Mouse (Mus musculus) hindbrain, embryonic 14.5 days (tissue): ENCODE results near the gene Mast2. TPM values are rescaled to one million over a fixed set of nuclear protein-coding genes. Genes with fewer than 3 reads are reported as not detected.

ENCODE experiments used
- ATAC-seq: fragments of 200-750 bp; cut with Nextera tagmentation; 2 replicates; pipeline ENCODE4 v1.8.0; 2017; ENCODE audit warnings: moderate number of reproducible peaks, mild to moderate bottlenecking, moderate TSS enrichment, moderate library complexity; ENCODE audit not compliant: low FRiP score
- DNase-seq: peaks from one replicate; pipeline ENCODE4 v3.0.0-alpha.2; 2015; ENCODE audit warnings: low spot score
- H3K27ac ChIP-seq: fragments of 300-500 bp; sonication (generic); 2 replicates; pipeline ENCODE4 v1.5.1; 2014; ENCODE audit warnings: mild to moderate bottlenecking, moderate library complexity
- H3K27me3 ChIP-seq: fragments of 300-500 bp; sonication (generic); 2 replicates; pipeline ENCODE4 v1.6.1; 2014; ENCODE audit warnings: mild to moderate bottlenecking, low read length, mixed read lengths; ENCODE audit not compliant: control insufficient read depth, insufficient read depth
- H3K36me3 ChIP-seq: fragments of 300-500 bp; sonication (generic); replicated peaks from 2 replicates; pipeline ENCODE4 v1.6.1; 2014; ENCODE audit not compliant: control insufficient read depth, insufficient read depth
- H3K4me1 ChIP-seq: fragments of 300-500 bp; sonication (generic); replicated peaks from 2 replicates; pipeline ENCODE4 v1.6.1; 2014; ENCODE audit warnings: antibody characterized with exemption, low read length, mixed read lengths; ENCODE audit not compliant: control insufficient read depth, insufficient read depth
- H3K4me2 ChIP-seq: fragments of 300-500 bp; sonication (generic); replicated peaks from 2 replicates; pipeline ENCODE4 v1.6.1; 2014; ENCODE audit warnings: mild to moderate bottlenecking, moderate library complexity
- H3K4me3 ChIP-seq: fragments of 300-500 bp; sonication (generic); replicated peaks from 2 replicates; pipeline ENCODE4 v1.5.1; 2014; ENCODE audit warnings: mild to moderate bottlenecking, low read length
- H3K9ac ChIP-seq: fragments of 300-500 bp; sonication (generic); 2 replicates; pipeline ENCODE4 v1.6.1; 2014
- H3K9me3 ChIP-seq: fragments of 300-500 bp; sonication (generic); 2 replicates; pipeline ENCODE4 v1.6.1; 2016; ENCODE audit warnings: low read length; ENCODE audit not compliant: control insufficient read depth
- WGBS: fragments of 180-500 bp; shearing (Covaris S2); extraction: QIAGEN DNeasy Blood & Tissue Kit; methylation state at CpG from one replicate; pipeline ENCODE4 v1.1.7; 2014; 5-methylcytosine and 5-hydroxymethylcytosine counted together
- polyA plus RNA-seq: library from polyadenylated mRNA; unstranded; fragments of >200 nt; fragmentation: Nextera tagmentation; extraction: Ambion mirVana; gene quantifications from 2 replicates; pipeline ENCODE4 v1.2.1, GENCODE M21; 2014

Gene Mast2
- polyA plus RNA-seq = 60.0 and 68.7 TPM in 2 replicates

DNA sequence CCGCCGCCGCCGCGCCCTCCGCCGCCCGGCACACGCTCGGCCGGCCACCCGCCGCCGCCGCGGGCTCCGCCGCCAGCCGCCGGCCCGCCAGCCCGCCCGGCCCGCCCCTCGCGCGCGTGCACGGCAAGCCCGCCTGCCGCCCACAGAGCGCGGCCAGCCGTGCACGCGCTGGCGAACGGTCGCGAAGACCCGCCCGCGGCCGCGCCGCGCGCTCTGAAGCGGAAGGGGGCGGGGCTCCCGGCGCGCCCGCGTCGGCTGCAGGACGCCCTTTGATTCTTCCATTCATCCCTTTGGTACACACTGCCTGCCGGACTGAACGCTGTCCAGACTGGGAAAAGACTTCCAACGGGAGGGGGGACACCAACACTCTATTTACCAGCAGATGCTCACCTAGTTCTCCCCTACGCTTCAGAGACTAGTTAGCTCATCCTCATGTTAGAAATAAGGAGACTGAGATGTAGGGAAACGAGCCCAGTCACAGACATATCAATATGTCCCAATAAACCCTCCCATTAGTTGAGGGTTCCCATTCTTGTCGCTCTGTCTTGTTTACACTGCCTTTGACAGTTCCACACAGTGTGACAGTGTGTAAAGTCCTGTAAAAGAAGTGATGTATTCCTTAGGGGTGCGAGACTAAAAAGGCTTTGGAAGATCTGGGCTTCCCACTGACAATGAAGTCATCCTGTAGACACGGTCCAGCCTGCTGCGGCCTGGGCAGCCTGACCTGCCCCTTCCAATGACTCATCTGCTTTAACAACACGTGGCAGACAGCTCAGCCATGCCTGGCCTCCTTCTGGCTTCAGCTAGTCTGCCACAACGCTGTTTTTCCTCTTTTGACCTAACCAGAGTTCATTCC lies at the start of gene Mast2:
Gene Mast2, minus strand, starts transcription at position 58 of the 856 bp plus-strand sequence.
- Histone ChIP-seq H3K36me3 (no peaks in the 10 kb centered on the region), H3K27ac (peak within 1 kb of the TSS; percentile 90), H3K4me2 (peak within 1 kb of the TSS; percentile 82), H3K9me3 (no peaks in the 10 kb centered on the region), H3K4me3 (peak within 1 kb of the TSS; percentile 95), H3K4me1 (peaks cover 20% of the 10 kb centered on the region), H3K27me3 (no peaks in the 10 kb centered on the region), H3K9ac (peak within 1 kb of the TSS; percentile 93)
- peak; percentile 94 for DNase-seq
- WGBS = 1% methylated on average over 29 of the region's 68 CpGs
- ATAC-seq = peak; percentile 88

DNA sequence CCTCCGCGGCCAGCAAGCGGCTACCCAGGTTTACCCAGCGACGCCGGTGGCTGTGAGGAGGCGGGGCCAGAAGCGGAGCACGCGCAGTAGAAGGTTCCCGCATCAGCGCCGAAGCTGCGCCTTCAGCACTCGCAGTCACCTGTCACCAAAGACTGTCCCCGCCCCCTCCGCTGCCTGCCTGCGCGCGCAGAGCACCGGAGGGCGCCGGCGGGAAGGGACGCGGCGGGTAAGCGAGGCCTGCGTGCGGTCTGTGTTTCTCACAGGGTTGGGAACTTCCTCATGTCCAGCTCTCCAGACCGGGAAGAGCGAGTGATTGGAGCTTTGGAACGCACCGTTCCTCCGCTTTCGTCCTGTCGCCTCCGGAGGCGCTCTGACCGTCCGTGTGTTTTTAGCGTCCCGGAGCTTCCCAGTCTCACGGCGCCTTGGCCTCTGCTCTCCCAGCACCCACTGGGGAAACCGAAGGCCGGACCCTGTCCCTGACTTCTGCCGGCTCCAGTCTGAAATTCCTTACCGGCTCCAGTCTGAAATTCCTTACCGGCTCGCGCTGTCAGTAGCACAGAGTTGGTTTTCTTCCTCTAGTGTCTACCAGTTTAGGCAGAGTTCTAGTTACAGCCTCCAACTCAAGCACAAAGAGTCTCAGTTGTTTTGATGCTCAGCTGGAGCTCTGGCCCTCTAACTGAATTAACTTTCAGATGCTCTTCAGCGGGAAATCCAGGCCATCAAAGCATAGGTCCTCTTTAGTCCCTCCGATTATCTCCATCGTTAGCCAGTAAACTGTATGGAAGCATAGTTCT lies 43.6 kb upstream of the Mast2 start, which contains the start of gene Ipp:
Gene Ipp, plus strand, starts transcription at position 125 of the 794 bp plus-strand sequence.
- ATAC-seq (peak; percentile 97), DNase-seq (peak; percentile 92)
- peaks cover 13% of the 10 kb centered on the region for H3K4me1 ChIP-seq
- no peaks in the 10 kb centered on the region for H3K36me3 ChIP-seq
- H3K9me3 ChIP-seq = no peaks in the 10 kb centered on the region
- H3K9ac ChIP-seq = peak within 1 kb of the TSS; percentile 84
- WGBS = under 1% methylated on average over 55 of the region's 55 CpGs
- peak within 1 kb of the TSS; percentile 74 for H3K4me2 ChIP-seq
- H3K4me3 ChIP-seq = peak within 1 kb of the TSS; percentile 65
- no peaks in the 10 kb centered on the region for H3K27me3 ChIP-seq
- peak within 1 kb of the TSS; percentile 88 for H3K27ac ChIP-seq

GRCm38 (mm10) chr4:116506886-116507424 lies 43.0 kb upstream of the Mast2 start:
- H3K9me3 ChIP-seq = no peaks in the 10 kb centered on the region
- no peaks in the 10 kb centered on the region for H3K27me3 ChIP-seq
- H3K4me3 ChIP-seq = peak overlapping the region; percentile 65
- peak overlapping the region; percentile 88 for H3K27ac ChIP-seq
- peak overlapping the region; percentile 84 for H3K9ac ChIP-seq
- peak overlapping the region; percentile 74 for H3K4me2 ChIP-seq
- 26% methylated on average over 11 of the region's 11 CpGs for WGBS
- peaks cover 13% of the 10 kb centered on the region for H3K4me1 ChIP-seq
- DNase-seq (no peak), ATAC-seq (peak; percentile 48)
- H3K36me3 ChIP-seq = no peaks in the 10 kb centered on the region

- Histone ChIP-seq H3K9me3 (no peaks in the 10 kb centered on the region), H3K9ac (no peak overlapping the region), H3K36me3 (no peaks in the 10 kb centered on the region), H3K27ac (no peak overlapping the region), H3K4me3 (no peak overlapping the region), H3K4me2 (no peak overlapping the region), H3K27me3 (no peaks in the 10 kb centered on the region), H3K4me1 (no peaks in the 10 kb centered on the region)
- DNase-seq = no peak
- no peak for ATAC-seq
- 84% methylated on average over 3 of the region's 3 CpGs for WGBS
Measured at GRCm38 (mm10) chr4:116499978-116500377, 36.0 kb upstream of the Mast2 start.

- Histone ChIP-seq H3K27ac (no peak overlapping the region), H3K4me1 (no peaks in the 10 kb centered on the region)
- 82% methylated on average over 5 of the region's 5 CpGs for WGBS
Measured at GRCm38 (mm10) chr4:116493646-116494045, 29.7 kb upstream of the Mast2 start.

DNA sequence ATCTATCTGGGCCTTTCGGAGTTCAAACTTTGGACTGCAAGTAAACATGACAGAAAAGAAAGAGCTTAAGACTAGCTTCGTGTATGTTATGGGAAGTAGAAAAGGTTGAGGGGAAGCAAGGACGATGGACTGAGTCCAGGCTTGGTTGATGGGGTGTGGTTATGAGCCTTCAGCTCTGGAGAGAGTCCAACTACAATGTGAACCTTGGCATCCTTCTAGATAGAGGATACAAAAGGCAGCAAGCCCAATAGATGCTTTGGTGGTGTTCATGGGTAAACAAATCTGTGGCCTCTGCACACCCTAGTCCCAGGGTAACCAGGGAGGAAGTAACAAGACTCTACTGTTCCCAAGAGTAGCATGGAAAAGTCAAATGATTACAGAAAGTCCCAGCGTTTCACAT lies 28.5 kb upstream of the Mast2 start:
- Histone ChIP-seq H3K36me3 (no peaks in the 10 kb centered on the region), H3K9me3 (0 out of 2 replicates have a peak, but pooled peaks cover 3% of the 10 kb centered on the region), H3K9ac (no peak overlapping the region), H3K4me3 (no peak overlapping the region), H3K27me3 (no peaks in the 10 kb centered on the region), H3K4me2 (no peak overlapping the region), H3K4me1 (no peaks in the 10 kb centered on the region), H3K27ac (no peak overlapping the region)
- ATAC-seq (no peak), DNase-seq (no peak)
- 86% methylated on average over 4 of the region's 4 CpGs for WGBS

More at GRCm38 (mm10) chr4:116493646-116494045, 29.7 kb upstream of the Mast2 start:
- no peaks in the 10 kb centered on the region for H3K27me3 ChIP-seq
- no peak overlapping the region for H3K9ac ChIP-seq
- no peak overlapping the region for H3K4me3 ChIP-seq
- DNase-seq (no peak), ATAC-seq (no peak)
- no peak overlapping the region for H3K4me2 ChIP-seq
- no peaks in the 10 kb centered on the region for H3K36me3 ChIP-seq
- H3K9me3 ChIP-seq = 0 out of 2 replicates have a peak, but pooled peaks cover 3% of the 10 kb centered on the region

DNA sequence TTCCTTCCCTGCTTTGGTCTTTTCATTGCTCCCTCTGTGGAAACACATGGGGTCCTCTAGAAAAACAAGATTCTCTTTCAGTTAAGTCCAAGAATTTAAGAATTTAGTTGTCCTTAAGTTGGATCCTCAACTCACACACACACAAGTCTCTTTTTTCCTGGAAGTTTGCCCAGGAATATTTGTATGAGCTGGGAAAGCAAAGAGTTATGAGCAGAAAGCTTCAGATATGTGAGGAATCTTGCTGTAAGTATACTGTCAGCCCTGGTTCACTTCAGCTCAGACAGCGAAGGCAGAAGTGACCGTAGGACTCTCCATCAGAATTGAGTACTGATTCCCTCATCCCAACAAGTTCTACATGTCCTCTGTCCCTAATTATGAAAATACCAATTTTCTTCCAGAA lies 27.9 kb upstream of the Mast2 start:
- Histone ChIP-seq H3K36me3 (no peaks in the 10 kb centered on the region), H3K4me2 (no peak overlapping the region), H3K27me3 (no peaks in the 10 kb centered on the region), H3K4me3 (no peak overlapping the region), H3K4me1 (no peaks in the 10 kb centered on the region), H3K9me3 (0 out of 2 replicates have a peak, but pooled peaks cover 3% of the 10 kb centered on the region), H3K27ac (no peak overlapping the region), H3K9ac (no peak overlapping the region)
- 93% methylated on average over 2 of the region's 2 CpGs for WGBS
- DNase-seq (no peak), ATAC-seq (no peak)

DNA sequence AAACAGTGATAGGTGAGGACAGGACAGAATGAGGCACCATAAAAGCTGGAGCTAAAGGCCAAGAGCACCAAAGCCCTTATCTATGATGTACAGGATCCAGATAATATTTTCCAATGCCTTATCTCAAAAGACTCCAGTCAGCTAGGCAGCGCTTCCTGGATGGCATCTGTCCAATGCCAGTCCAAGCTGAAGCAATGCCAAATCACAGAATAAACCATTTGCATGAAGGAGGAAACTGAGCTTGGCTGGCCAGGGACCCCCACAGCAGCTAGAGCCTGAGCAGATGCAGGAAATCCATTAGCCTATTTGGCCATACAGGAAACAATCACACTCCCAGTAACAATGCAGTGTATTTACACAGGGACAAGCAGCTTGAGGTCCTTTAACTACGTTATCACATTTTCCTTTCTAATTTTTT lies 27.1 kb upstream of the Mast2 start:
- ATAC-seq (no peak), DNase-seq (peak; percentile 31)
- Histone ChIP-seq H3K4me3 (no peak overlapping the region), H3K9me3 (0 out of 2 replicates have a peak, but pooled peaks cover 3% of the 10 kb centered on the region), H3K4me2 (no peak overlapping the region), H3K27me3 (no peaks in the 10 kb centered on the region), H3K9ac (no peak overlapping the region), H3K27ac (no peak overlapping the region), H3K4me1 (no peaks in the 10 kb centered on the region), H3K36me3 (no peaks in the 10 kb centered on the region)
- 64% methylated on average over 2 of the region's 2 CpGs for WGBS

DNA sequence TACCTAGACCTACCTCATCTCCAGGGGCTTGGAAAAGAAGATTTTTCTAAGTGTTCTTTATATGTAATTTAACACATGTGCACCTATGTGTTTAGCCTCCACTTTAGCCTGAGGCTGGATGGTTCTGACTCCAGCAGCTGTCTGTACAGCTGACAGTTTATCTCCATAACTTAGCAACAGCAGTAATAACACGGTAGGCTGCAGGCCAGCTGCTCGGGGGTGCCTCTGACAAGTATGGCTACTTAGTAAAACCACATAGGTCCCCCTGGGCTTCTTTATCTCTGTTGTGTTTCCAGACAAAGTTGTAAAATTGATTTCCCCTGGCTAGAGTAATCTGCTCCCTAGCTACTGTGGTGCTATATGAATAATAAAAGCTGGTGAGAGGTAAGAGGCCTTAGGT lies 19.5 kb upstream of the Mast2 start:
- no peaks in the 10 kb centered on the region for H3K27me3 ChIP-seq
- no peak for DNase-seq
- no peak overlapping the region for H3K4me3 ChIP-seq
- H3K9ac ChIP-seq = no peak overlapping the region
- H3K4me2 ChIP-seq = no peak overlapping the region
- WGBS = 28% methylated on average over 2 of the region's 2 CpGs
- ATAC-seq = no peak
- no peak overlapping the region for H3K27ac ChIP-seq
- no peaks in the 10 kb centered on the region for H3K36me3 ChIP-seq
- no peaks in the 10 kb centered on the region for H3K9me3 ChIP-seq
- no peaks in the 10 kb centered on the region for H3K4me1 ChIP-seq
